Mouse (Mus musculus) spleen, adult 2 months (tissue): ENCODE results near the gene Ncmap.

Experiments used
- CTCF ChIP-seq: fragments of 200-500 bp; IDR thresholded peaks from 2 replicates; pipeline ENCODE4 v1.5.1; 2011; ENCODE audit warnings: mild to moderate bottlenecking, inconsistent platforms; ENCODE audit not compliant: insufficient read depth, insufficient read length, insufficient replicate concordance; ENCODE audit errors: extremely low read depth
- POLR2A ChIP-seq: fragments of 200-500 bp; IDR thresholded peaks from 2 replicates; pipeline ENCODE4 v1.6.1; 2011; ENCODE audit warnings: low read depth, low read length, inconsistent platforms

DNA sequence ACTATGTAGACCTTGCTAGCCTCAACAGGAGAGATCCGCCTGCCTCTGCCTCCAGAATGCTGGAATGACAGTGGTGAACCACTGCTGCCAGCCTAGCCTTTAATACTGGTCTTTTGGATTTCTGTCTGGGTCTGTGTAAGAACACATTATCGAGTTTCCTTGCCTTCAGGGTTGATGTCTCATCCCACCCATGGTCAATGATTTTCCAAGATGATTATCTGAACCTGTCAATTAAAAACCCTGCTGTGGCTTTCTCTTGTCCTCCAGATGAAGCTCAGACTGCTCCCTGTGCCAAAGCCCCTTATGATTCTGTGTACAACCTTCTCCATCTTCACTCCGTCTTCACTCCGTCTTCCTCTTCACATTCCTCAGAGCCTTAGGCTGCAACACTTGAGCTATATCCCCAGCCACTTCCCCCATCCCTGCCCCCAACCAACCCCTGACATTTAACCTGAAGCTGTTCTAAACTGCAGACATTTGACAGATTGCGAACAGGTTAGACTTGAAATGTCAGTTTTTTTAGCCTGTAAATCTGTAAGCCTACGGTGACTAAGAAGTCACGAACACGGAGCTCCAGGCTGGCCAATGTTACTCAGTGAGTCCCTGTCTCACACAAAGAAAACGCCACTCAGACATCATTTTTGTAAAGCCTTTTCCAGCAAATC, 42.0 kb downstream of the Ncmap start:
- TF ChIP-seq POLR2A (no peak), CTCF (no peak)
